Mouse (Mus musculus): ENCODE data around the gene AI467606.

DNA sequence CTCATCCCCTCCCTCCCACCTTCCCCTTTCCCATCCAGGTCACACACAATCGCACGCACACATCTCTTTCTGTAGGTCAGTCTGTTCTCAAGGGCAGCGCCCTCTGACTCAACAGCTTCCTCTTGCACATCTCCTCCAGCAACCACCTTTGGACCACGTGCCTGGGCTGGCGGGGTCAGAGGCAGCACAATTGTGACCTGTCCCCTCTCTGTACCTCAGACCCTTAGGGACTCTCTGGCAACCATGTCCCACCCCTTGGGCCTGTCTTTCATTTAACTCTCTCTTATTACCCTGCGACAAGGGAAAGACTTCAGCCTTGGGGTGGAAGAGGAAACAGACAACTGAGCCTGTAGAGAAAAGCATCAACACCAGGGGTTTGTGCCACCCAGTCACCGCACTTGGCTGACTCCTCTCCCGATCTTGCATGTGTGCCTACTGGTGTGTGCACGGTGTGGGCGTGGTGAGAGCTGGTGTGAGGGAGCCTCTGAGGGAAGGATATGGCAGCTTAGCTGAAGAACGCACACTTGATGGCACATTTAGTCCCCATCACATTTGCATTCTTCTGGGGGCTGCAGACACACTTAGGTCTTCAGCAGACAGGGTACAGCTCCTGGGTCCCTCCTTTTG is 43.8 kb downstream of the AI467606 start:
- TF ChIP-seq GATA1 (IDR thresholded peaks at IDR 0.05; ENCODE audit: borderline replicate concordance, low read length) (no peak), FLI1 (IDR thresholded peaks at IDR 0.05; ENCODE audit: low read length) (no peak)

Data from megakaryocyte, embryonic 14.5 days (primary cell).